Mouse (Mus musculus) liver, embryonic 14.5 days (tissue): ENCODE results near the gene Fitm1.

Experiments
- CTCF ChIP-seq: IDR thresholded peaks from 2 replicates; pipeline ENCODE4 v1.5.1; 2016; ENCODE audit warnings: antibody characterized with exemption, low read depth, control low read depth
- EP300 ChIP-seq: IDR thresholded peaks from 2 replicates; pipeline ENCODE4 v1.6.1; 2016; ENCODE audit warnings: antibody characterized with exemption, low read depth

DNA sequence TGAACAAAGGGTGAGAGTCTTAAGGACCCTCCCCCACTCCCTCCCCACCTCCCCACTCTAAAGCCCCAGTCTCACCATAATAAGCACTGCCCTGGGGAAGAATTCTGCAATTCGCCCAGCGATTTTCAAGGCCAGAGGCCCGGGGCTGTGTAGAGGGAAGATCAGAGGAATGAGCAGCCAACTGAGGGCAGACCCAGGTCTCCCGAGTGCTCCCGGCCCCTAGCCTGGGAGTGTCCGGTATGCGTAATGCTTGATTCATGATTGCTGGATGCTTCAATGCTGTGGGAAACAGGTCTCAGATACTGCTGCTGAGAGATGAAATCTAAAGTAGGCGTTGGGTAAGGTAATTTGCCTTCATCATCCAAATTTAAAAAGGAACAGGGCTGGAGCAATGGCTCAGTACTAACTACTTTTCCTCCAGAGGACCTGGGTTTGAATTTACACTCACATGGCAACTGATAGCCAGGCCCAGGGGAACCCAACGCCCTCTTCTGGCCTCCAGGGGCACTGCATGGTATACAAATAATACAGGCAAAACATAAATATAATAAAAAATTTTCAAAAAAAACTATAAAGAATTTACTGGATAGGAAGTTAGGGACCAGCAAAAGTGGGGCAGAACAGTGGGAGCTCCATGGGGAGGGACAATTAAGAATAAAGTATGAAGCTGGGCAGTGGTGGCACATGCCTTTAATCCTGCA, 6.7 kb downstream of the Fitm1 start:
- TF ChIP-seq CTCF (peak; percentile 69), EP300 (no peak)
